Comparison of ENCODE assay signal across 22 mouse cellular contexts in genomic region chr11:68276945-68277344, GRCm38 (mm10).
DNase-seq lines count a peak whose midpoint lies in the region; ATAC-seq and TF ChIP-seq lines count a peak whose summit lies in the region.
"Had no signal": no experiment of that assay in that cellular context is flagged by ENCODE, and none has a peak within 500 bp of the region (broad histone marks: within the 10 kb centered on the region; RNA-seq: fewer than 3 reads in every experiment).

No protein-coding gene starts in this region.

- H3K4me1 ChIP-seq in hindbrain, embryonic 12.5 days: peaks cover 60% of the 10 kb centered on the region
- H3K4me1 ChIP-seq in hindbrain, embryonic 13.5 days (replicated peaks): peaks cover 61% of the 10 kb centered on the region
- H3K4me1 ChIP-seq in E14TG2a.4 (replicated peaks; ENCODE audit: low read depth, low read length): peaks cover 87% of the 10 kb centered on the region
- peaks cover 34% of the 10 kb centered on the region for H3K4me1 ChIP-seq in limb, embryonic 10.5 days
- H3K4me1 ChIP-seq: liver, embryonic 13.5 days had no signal

- 50% methylated on average over 7 of the region's 7 CpGs for WGBS in hindbrain, embryonic 12.5 days
- WGBS in hindbrain, embryonic 13.5 days: 73% methylated on average over 7 of the region's 7 CpGs
- 44% methylated on average over 7 of the region's 7 CpGs for WGBS in limb, embryonic 10.5 days

- no peaks in the 10 kb centered on the region for H3K36me3 ChIP-seq in hindbrain, embryonic 12.5 days
- no peaks in the 10 kb centered on the region for H3K36me3 ChIP-seq in hindbrain, embryonic 13.5 days
- peaks cover 45% of the 10 kb centered on the region for H3K36me3 ChIP-seq in E14TG2a.4 (ENCODE audit: insufficient read depth, low read length)
- H3K36me3 ChIP-seq in limb, embryonic 10.5 days: no peaks in the 10 kb centered on the region
- H3K36me3 ChIP-seq: heart, embryonic 15.5 days; kidney, embryonic 15.5 days; liver, embryonic 13.5 days; midbrain, embryonic 13.5 days; neural tube, embryonic 12.5 days had no signal

- no peak overlapping the region for H3K4me3 ChIP-seq in hindbrain, embryonic 12.5 days
- no peak overlapping the region for H3K4me3 ChIP-seq in hindbrain, embryonic 13.5 days
- 0 out of 2 replicates have a peak overlapping the region, but pooled peaks have one; percentile 35 for H3K4me3 ChIP-seq in E14TG2a.4 (replicated peaks; ENCODE audit: low read length)
- H3K4me3 ChIP-seq in limb, embryonic 10.5 days: no peak overlapping the region
- H3K4me3 ChIP-seq: erythroblast, embryonic 14.5 days; gastrocnemius, adult 2 months; heart, embryonic 15.5 days; kidney, embryonic 15.5 days; liver, embryonic 13.5 days; midbrain, embryonic 13.5 days; neural tube, embryonic 12.5 days had no signal

- TF ChIP-seq CTCF in E14TG2a.4 (conservative IDR thresholded peaks at IDR 0.05; ENCODE audit: low read length): no peak

- peak overlapping the region; percentile 2; the same call in 1 of the 2 replicates for H3K27ac ChIP-seq in hindbrain, embryonic 12.5 days
- H3K27ac ChIP-seq in hindbrain, embryonic 13.5 days: no peak overlapping the region
- peak overlapping the region; percentile 11 for H3K27ac ChIP-seq in limb, embryonic 10.5 days
- H3K27ac ChIP-seq: gastrocnemius, adult 2 months; heart, embryonic 15.5 days; kidney, embryonic 15.5 days; liver, embryonic 13.5 days; midbrain, embryonic 13.5 days; neural tube, embryonic 12.5 days had no signal

- H3K4me2 ChIP-seq in hindbrain, embryonic 12.5 days (replicated peaks): no peak overlapping the region
- no peak overlapping the region for H3K4me2 ChIP-seq in hindbrain, embryonic 13.5 days
- H3K4me2 ChIP-seq: heart, embryonic 15.5 days; kidney, embryonic 15.5 days; liver, embryonic 13.5 days; midbrain, embryonic 13.5 days; neural tube, embryonic 12.5 days had no signal

- no peak for DNase-seq in limb, embryonic 10.5 days (ENCODE audit: low spot score)
- DNase-seq in thymus, postnatal 25 days: peak; percentile 61
- DNase-seq in embryo, embryonic 10 days (ENCODE audit: low spot score): no peak
- DNase-seq in spleen, postnatal 36 days (ENCODE audit: low spot score in 2 of 2): no peak
- DNase-seq: adrenal gland, postnatal 36 days; cerebellum, adult 9-10 months; gastrocnemius, adult 2 months; kidney, adult 11 months; kidney, postnatal 4 days; layer of hippocampus, adult 9-11 months; liver, embryonic 13.5 days; right cerebral cortex, postnatal 14 days had no signal

- no peak overlapping the region for H3K9ac ChIP-seq in hindbrain, embryonic 12.5 days
- no peak overlapping the region for H3K9ac ChIP-seq in hindbrain, embryonic 13.5 days
- H3K9ac ChIP-seq: heart, embryonic 15.5 days; kidney, embryonic 15.5 days; liver, embryonic 13.5 days; midbrain, embryonic 13.5 days; neural tube, embryonic 12.5 days had no signal

- peaks cover 25% of the 10 kb centered on the region; the same call in 1 of the 2 replicates for H3K27me3 ChIP-seq in hindbrain, embryonic 12.5 days
- peaks cover 57% of the 10 kb centered on the region for H3K27me3 ChIP-seq in hindbrain, embryonic 13.5 days
- peaks cover 19% of the 10 kb centered on the region for H3K27me3 ChIP-seq in E14TG2a.4 (ENCODE audit: insufficient read depth, low read length)
- H3K27me3 ChIP-seq in limb, embryonic 10.5 days (ENCODE audit: low read depth, poor library complexity, severe bottlenecking): peaks cover 41% of the 10 kb centered on the region
- H3K27me3 ChIP-seq: heart, embryonic 15.5 days; kidney, embryonic 15.5 days; neural tube, embryonic 12.5 days had no signal

- H3K9me3 ChIP-seq in hindbrain, embryonic 12.5 days (replicated peaks): no peaks in the 10 kb centered on the region
- H3K9me3 ChIP-seq in hindbrain, embryonic 13.5 days: no peaks in the 10 kb centered on the region
- no peaks in the 10 kb centered on the region for H3K9me3 ChIP-seq in E14TG2a.4 (ENCODE audit: low read length)
- no peaks in the 10 kb centered on the region for H3K9me3 ChIP-seq in limb, embryonic 10.5 days (replicated peaks)
- H3K9me3 ChIP-seq: heart, embryonic 15.5 days; kidney, embryonic 15.5 days; liver, embryonic 13.5 days; midbrain, embryonic 13.5 days; neural tube, embryonic 12.5 days had no signal

- no peak for ATAC-seq in hindbrain, embryonic 12.5 days (ENCODE audit: low FRiP score)
- no peak for ATAC-seq in hindbrain, embryonic 13.5 days (ENCODE audit: low FRiP score)
- ATAC-seq: CD4-positive, CD25-positive, alpha-beta regulatory T cell, adult 4 months; forebrain, embryonic 14.5 days; midbrain, embryonic 13.5 days had no signal
